Mouse (Mus musculus) hematopoietic stem cell, adult 5-6 weeks (primary cell): ENCODE measurements around the gene Mrpl34. TPM values are rescaled to one million over a fixed set of nuclear protein-coding genes. Genes with fewer than 3 reads are reported as not detected.
"Not testable (repeated sequence)": the region's sequence is repeated elsewhere in the genome, so short reads cannot be mapped to it uniquely, and the experiment has no call there.

Experiments used
- ATAC-seq, 2 experiments: fragments of 125-278 bp in 1 of 2; replicated peaks in 1 of 2; 2 replicates each; pipeline ENCODE4 v1.8.0; 2016 to 2017; ENCODE audit warnings: inconsistent platforms in 2 of 2, mild to moderate bottlenecking in 2 of 2, moderate number of reproducible peaks in 2 of 2, low read depth in 1 of 2, moderate TSS enrichment in 1 of 2; ENCODE audit not compliant: low FRiP score in 2 of 2, poor library complexity in 2 of 2, severe bottlenecking in 2 of 2, insufficient read depth in 1 of 2, low TSS enrichment in 1 of 2
- total RNA-seq: library from RNA; stranded (forward); fragments of 172-1452, 232-1000 nt; gene quantifications from 2 replicates; pipeline ENCODE4 v1.2.3, GENCODE M21; 2017

The Mrpl34 gene
- 35.8 and 61.7 TPM in 2 replicates for total RNA-seq

- ATAC-seq: peak; percentile 79 to 81
Measured at GRCm38 (mm10) chr8:71464513-71465500, at the start of gene Mrpl34. Mrpl34 (plus strand) TSS chr8:71464959.

- ATAC-seq: no peak
Measured at GRCm38 (mm10) chr8:71422121-71422520, 42.6 kb upstream of the Mrpl34 start.

- ATAC-seq: not testable (repeated sequence)
Measured at GRCm38 (mm10) chr8:71432935-71433334, 31.8 kb upstream of the Mrpl34 start.

GRCm38 (mm10) chr8:71437041-71437440 is 27.7 kb upstream of the Mrpl34 start:
- no peak for ATAC-seq

GRCm38 (mm10) chr8:71441404-71441803 is 23.4 kb upstream of the Mrpl34 start:
- peak; percentile 62 to 81 for ATAC-seq

DNA sequence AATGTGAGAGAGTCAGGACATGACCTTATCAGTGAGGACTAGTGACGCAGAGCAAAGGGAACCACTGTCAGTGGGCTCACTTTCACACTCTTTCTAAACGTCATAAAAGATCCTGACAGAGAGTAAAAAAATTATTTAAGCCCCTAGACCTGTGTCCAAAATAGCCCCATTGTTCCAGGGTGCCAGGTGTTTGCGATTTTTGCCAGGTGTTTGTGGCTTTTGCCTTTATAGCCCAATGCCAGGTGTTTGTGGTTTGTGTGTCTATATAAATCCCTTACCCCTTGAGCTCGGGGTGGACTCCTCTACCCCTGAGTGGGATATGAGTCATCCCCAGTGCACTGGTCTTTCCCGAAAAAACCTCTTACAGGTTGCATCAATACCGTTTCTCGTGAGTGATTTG is 19.7 kb upstream of the Mrpl34 start:
- no peak for ATAC-seq

DNA sequence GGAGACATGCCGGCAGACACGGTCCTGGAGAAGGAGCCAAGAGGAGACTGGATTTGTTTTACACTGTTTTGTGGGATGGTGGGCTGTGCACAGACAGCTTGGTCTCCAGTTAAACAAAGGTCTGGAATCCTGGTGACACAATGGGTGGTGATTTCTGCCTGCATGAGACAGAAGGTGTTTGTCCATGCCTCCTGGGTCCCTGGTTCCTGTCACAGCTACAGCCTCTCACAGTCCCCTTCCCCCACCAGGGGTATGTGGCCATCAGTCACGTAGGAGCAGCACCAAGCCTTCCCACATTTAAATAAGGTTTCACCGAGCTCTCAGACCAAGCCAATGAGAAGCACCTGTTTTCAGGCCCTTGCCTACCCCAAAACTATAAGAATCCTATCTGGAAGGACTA is 13.4 kb upstream of the Mrpl34 start:
- no peak for ATAC-seq

- no peak for ATAC-seq
Measured at GRCm38 (mm10) chr8:71451777-71452176, 13.0 kb upstream of the Mrpl34 start.

DNA sequence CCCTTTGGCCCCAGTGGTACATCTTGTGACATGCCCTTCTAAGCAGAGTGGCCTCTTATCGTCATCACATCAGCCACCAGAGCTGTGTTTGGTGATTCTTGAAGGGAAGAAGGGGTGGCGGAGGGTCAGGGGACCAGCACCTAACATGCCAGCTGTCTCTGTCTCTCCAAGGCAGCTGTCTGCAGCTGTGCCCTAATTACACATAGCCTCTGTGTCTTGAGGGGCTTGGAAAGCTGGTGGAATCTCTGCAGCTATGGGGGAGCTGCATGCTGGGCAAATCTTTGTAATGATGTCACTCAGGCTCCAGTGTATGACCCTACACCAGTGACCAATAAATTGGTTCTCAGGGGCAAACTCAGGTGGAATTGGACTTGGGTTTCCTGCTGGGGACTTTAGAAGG is 12.1 kb upstream of the Mrpl34 start:
- no peak for ATAC-seq

DNA sequence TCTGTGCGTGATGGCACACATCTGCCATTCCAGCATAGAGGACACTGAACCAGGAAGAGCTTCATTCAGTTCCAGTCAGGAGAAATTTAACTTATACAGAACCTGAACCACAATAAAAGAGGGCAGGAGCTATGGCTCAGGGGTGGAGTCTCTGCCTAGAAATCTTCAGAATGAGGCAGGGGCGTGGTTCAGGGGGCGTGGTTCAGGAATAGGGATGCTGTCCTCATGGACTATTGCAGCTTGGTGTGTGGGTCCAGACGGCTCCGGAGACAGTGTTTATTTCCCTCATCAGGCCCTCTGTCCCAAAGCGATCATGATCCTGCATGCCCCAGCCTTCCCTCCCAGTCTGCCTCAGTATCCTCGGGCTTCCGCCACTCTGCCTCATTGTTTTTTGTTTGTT is 10.1 kb upstream of the Mrpl34 start:
- no peak for ATAC-seq

DNA sequence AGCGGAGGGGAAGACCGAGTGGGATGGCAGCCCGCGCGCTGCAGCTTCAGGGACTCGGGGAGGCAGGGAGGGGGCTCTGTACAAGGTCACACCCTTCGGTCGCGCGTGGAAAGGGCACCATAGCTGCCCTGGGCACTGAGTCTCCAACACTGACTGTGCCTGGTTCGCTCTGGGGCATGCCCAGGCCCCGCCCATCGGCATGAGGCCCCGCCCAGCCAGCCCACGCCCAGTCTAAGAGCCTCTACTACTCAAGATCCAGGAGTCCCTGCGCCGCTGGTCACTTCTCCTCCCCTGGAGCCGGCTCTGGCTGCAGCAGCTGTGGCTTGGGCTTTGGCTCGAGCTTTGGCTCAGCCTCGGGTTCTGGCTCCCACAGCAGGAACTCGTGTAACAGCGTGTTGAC is 7.9 kb upstream of the Mrpl34 start:
- no peak for ATAC-seq

- no peak for ATAC-seq
Measured at GRCm38 (mm10) chr8:71457659-71458270, 7.0 kb upstream of the Mrpl34 start.

DNA sequence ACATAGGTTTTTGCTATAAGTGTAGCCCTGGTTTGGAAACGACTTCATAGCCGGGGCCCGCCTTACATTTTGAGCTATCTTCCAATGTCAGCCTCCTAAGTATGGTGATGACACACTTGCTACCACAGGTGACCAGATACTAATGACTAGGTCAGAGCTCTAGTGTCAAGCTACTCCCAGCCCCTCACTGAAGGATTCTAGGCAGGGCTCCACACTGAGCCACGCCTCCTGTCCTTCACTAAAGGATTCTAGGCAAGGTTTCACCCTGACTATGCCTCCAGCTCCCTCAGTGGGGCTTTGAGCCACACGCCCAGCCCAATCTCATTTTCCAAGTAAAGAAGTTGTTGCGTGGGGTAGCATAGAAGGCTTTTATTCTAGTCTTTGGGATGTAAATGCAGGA is 4.0 kb upstream of the Mrpl34 start:
- no peak for ATAC-seq

GRCm38 (mm10) chr8:71461152-71461840 is 3.5 kb upstream of the Mrpl34 start:
- ATAC-seq: no peak

GRCm38 (mm10) chr8:71462191-71462590 is 2.6 kb upstream of the Mrpl34 start:
- no peak for ATAC-seq

- ATAC-seq: peak; percentile 9 to 11; a peak in 1 of 4 replicates
Measured at GRCm38 (mm10) chr8:71462786-71463185, 2.0 kb upstream of the Mrpl34 start.

DNA sequence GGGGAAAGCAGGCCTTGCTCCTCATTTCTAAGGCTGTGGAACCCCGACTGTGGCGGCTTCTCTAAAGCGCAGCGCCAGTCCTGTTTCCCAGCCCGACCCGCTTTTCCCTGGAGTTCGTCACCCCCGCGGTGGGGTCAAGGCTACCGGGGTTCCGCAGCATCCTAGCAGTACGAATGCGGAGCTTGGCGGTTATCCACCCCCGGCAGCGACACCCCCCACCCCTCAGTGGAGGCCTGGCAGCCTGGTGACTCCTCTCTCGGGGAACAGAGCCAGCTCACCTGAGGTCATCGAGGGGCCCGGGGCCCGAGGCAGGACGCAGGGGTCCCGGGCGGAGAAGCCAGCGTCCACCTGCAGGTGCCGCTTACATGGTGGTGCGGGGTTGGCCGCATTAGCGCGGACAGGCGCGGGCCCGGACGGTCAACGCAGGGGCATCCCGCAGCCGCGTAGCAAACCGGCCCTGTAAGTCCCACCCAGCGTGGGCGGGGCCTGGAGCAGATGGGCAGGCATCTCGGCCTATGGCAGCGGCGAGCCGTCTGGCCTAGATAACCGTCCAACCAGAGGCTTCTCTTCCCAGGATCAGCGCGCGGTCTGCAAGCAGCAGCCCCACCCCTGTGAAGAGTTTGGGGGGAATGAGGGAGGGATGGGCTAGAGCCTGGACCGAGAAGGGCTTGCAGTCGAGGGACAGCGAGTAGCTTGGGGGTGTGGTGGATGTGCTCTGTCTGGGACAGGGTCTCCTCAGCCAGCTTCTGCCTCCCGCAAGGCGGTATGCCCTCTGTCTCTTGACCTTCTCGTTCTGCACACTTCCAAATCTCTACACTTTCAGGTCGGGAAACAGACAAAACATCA is 1.3 kb upstream of the Mrpl34 start, which contains the start of gene Abhd8:
Abhd8 (minus strand) TSS at position 468 of the 846 bp plus-strand sequence.
- ATAC-seq: peak; percentile 65 to 75
